Mouse (Mus musculus): ENCODE measurements around the gene Cd99l2.

- TF ChIP-seq POLR2A (IDR thresholded peaks at IDR 0.05; ENCODE audit: borderline replicate concordance, low read depth, low read length) (no peak), CTCF (IDR thresholded peaks at IDR 0.05; ENCODE audit: low read depth, low read length) (no peak)
Observed at GRCm38 (mm10) chrX:71537791-71538190, 45.1 kb upstream of the Cd99l2 start.
